10 mouse cellular contexts compared by ENCODE assay signal in the genomic region with DNA sequence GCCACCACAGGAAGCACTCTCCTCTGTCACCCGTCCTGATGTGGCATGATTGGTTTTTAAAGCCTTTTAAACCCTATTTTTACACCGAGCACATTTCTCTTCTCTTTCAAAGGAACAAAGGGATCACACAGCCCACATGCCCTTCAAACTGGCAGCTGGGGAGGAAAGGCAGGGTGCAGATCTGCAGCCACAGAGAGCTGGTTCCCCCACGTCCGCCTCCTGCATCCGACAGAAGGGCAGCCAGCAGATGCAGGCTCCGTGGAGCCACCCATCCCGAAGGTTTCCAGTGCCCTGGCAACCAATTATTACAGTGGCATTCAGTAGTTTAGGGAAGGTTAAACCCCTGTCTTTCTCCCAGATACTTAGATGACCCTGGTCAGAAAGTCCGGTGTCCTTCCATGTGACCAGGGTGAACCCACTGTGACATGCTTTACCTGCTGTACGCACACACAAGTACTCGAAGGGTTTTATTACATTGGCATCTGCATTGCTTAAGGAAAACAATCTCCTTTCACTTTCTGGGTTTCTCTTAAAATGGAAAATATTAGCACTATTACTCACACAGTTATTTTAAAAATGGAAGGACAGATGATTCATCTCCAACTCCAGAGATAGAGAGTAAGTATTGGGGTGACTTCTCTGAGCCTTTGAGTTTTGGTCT.
A peak's percentile ranks its signal among the peaks of the same experiment; 100 is the strongest.
DNase-seq lines count a peak whose midpoint lies in the region; ATAC-seq and TF ChIP-seq lines count a peak whose summit lies in the region.
"Had no signal": no experiment of that assay in that cellular context is flagged by ENCODE, and none has a peak within 500 bp of the region (broad histone marks: within the 10 kb centered on the region; RNA-seq: fewer than 3 reads in every experiment).

No protein-coding gene starts in this region.

- no peak overlapping the region for H3K27ac ChIP-seq in embryonic facial prominence, embryonic 14.5 days (replicated peaks; ENCODE audit: low read depth, low read length)
- H3K27ac ChIP-seq: kidney, postnatal 0 days had no signal

- no peaks in the 10 kb centered on the region for H3K79me2 ChIP-seq in myocyte (ENCODE audit: control insufficient read depth, insufficient read depth)

- H3K9me3 ChIP-seq in embryonic facial prominence, embryonic 14.5 days (ENCODE audit: control insufficient read depth, low read length), result no peaks in the 10 kb centered on the region
- H3K9me3 ChIP-seq: embryonic facial prominence, embryonic 15.5 days had no signal

- H3K4me1 ChIP-seq in embryonic facial prominence, embryonic 14.5 days (ENCODE audit: control insufficient read depth, insufficient read depth, low read length), result peaks cover 15% of the 10 kb centered on the region

- H3K4me2 ChIP-seq in embryonic facial prominence, embryonic 14.5 days (ENCODE audit: low read depth, low read length), result no peak overlapping the region
- H3K4me2 ChIP-seq in myocyte (ENCODE audit: low read depth), result peak overlapping the region; percentile 90
- H3K4me2 ChIP-seq: embryonic facial prominence, embryonic 15.5 days had no signal

- no peak overlapping the region for H3ac ChIP-seq in myocyte (ENCODE audit: control insufficient read depth, insufficient read length)

- TF ChIP-seq POLR2A in myocyte (IDR thresholded peaks at IDR 0.05; ENCODE audit: insufficient read length, low read depth), result no peak

- H3K36me3 ChIP-seq in embryonic facial prominence, embryonic 14.5 days (ENCODE audit: control insufficient read depth, insufficient read depth, low read length), result no peaks in the 10 kb centered on the region
- H3K36me3 ChIP-seq in myocyte (ENCODE audit: control insufficient read depth, insufficient read depth), result no peaks in the 10 kb centered on the region
- H3K36me3 ChIP-seq: embryonic facial prominence, embryonic 15.5 days had no signal

- no peak overlapping the region for H3K4me3 ChIP-seq in embryonic facial prominence, embryonic 14.5 days (ENCODE audit: low read depth, low read length)
- no peak overlapping the region for H3K4me3 ChIP-seq in myocyte
- H3K4me3 ChIP-seq: embryonic facial prominence, embryonic 15.5 days had no signal

- H3K27me3 ChIP-seq in embryonic facial prominence, embryonic 14.5 days (replicated peaks; ENCODE audit: control insufficient read depth, insufficient read depth, low read length), result no peaks in the 10 kb centered on the region
- no peaks in the 10 kb centered on the region for H3K27me3 ChIP-seq in myocyte (ENCODE audit: control insufficient read depth, insufficient read depth, insufficient read length)
- H3K27me3 ChIP-seq: embryonic facial prominence, embryonic 15.5 days had no signal

- peak; percentile 44 for DNase-seq in layer of hippocampus, adult 11-12 months (ENCODE audit: low spot score)
- no peak for DNase-seq in layer of hippocampus, postnatal 25 days (ENCODE audit: extremely low spot score in 1 of 2, low spot score in 1 of 2)
- DNase-seq in CD8-positive naive resting alpha-beta T cell, adult 2 months (ENCODE audit: low read depth in 2 of 2, low spot score in 2 of 2), result peak; percentile 11 to 25
- DNase-seq in embryonic facial prominence, embryonic 14.5 days (ENCODE audit: low spot score), result peak; percentile 5
- DNase-seq in spleen, postnatal 4 days (ENCODE audit: low spot score in 2 of 2), result no peak
- no peak for DNase-seq in lung, postnatal 36 days

- ATAC-seq in embryonic facial prominence, embryonic 14.5 days (ENCODE audit: low read depth), result no peak
- ATAC-seq in megakaryocyte-erythroid progenitor cell, adult 5-6 weeks (replicated peaks; ENCODE audit: low FRiP score, low TSS enrichment, poor library complexity, severe bottlenecking), result no peak

- 43% methylated on average over 10 of the region's 10 CpGs for WGBS in embryonic facial prominence, embryonic 14.5 days

- no peak overlapping the region for H3K9ac ChIP-seq in embryonic facial prominence, embryonic 14.5 days (ENCODE audit: low read depth, low read length)
- H3K9ac ChIP-seq: embryonic facial prominence, embryonic 15.5 days had no signal

TF ChIP-seq in myocyte, 11 proteins besides CTCF, POLR2A, EP300 and RAD21:
- TF ChIP-seq REST (IDR thresholded peaks at IDR 0.05; ENCODE audit: insufficient read depth, insufficient read length) (no peak), SRF (IDR thresholded peaks at IDR 0.05; ENCODE audit: control insufficient read depth, insufficient read length, low read depth) (no peak), MYOD1 (IDR thresholded peaks at IDR 0.05; ENCODE audit: control insufficient read depth in 1 of 3, insufficient read length in 2 of 3, low read depth in 2 of 3) (no peak), MYOG (IDR thresholded peaks at IDR 0.05; ENCODE audit: control insufficient read depth in 1 of 3, insufficient read depth in 1 of 3, insufficient read length in 2 of 3, low read depth in 2 of 3) (no peak), TCF3 (IDR thresholded peaks at IDR 0.05; ENCODE audit: insufficient read length, low read depth) (no peak), POLR2AphosphoS2 (IDR thresholded peaks at IDR 0.05; ENCODE audit: insufficient read length, low read depth) (no peak), E2F4 (IDR thresholded peaks at IDR 0.05; ENCODE audit: insufficient read depth) (no peak), USF1 (IDR thresholded peaks at IDR 0.05; ENCODE audit: low read depth) (no peak), CEBPB (IDR thresholded peaks at IDR 0.05; ENCODE audit: insufficient read depth, poor library complexity, severe bottlenecking) (no peak), MAX (IDR thresholded peaks at IDR 0.05; ENCODE audit: low read depth) (no peak), TCF12 (IDR thresholded peaks at IDR 0.05; ENCODE audit: insufficient read depth, poor library complexity, severe bottlenecking) (no peak)
TF ChIP-seq in myocyte: peak in this region for 0.

Comparison
In these comparisons a context has a peak if more than half of its experiments do, and no peak if none do; other contexts are left out.
1. DNase-seq: peak in layer of hippocampus, adult 11-12 months (single experiment), CD8-positive naive resting alpha-beta T cell, adult 2 months (2 of 2) and embryonic facial prominence, embryonic 14.5 days (single experiment); none in layer of hippocampus, postnatal 25 days (0 of 2), spleen, postnatal 4 days (0 of 2) and lung, postnatal 36 days (single experiment).